Mouse (Mus musculus) kidney, postnatal 14 days (tissue): Measurements from ENCODE around the gene Lin37.

Experiments
- DNase-seq: peaks from one replicate; pipeline ENCODE4 v3.0.0; 2022; ENCODE audit warnings: mixed read lengths

Gene Lin37

DNA sequence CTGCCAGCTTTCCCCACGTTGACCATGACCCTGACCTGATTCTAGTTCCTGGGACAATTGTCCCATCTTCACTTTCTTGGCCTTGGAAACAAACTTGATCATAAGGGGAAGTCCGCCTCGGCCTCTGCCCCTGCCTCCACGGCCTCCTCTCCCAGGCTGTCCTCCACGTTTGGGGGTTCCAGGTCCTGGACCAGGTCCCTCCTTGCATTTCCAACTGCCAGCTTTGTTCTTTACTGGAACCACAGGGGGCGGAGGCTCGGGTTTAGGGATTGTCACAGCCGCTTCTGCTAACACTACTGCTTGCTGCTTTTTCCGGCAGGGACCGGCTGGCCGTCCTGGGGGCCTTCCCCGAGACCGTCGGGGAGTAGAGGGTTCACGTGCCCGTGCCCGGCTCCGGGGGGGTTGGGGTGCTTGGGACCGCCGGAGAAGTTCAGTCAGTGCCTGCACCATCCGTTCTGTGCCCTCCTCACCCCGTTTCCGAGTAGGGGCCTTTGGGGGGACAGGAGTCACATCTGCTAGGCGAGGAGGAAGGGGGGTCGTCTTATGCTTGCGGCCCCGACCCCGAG is 26.9 kb upstream of the Lin37 start:
- DNase-seq, result no peak

DNA sequence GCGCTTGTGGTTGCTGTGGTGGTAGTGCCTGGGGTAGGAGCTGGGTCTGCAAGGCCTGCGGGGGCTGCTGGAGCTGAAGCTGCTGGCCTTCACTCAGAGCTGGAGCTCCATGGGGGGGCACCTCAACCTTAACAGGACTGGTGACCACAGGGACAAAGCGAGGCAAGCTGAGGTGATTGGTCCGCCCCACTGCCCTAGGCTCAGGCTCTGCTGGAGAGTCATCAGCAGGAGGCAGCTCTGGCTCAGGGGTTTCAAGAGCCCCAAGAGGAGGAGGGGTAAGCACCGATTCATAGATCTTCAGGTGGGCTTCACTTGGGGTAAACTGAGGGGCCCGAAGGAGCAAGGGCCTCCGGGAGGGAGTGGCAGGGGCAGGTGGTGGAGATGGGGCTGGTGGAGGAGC is 25.5 kb upstream of the Lin37 start:
- DNase-seq, result no peak

DNA sequence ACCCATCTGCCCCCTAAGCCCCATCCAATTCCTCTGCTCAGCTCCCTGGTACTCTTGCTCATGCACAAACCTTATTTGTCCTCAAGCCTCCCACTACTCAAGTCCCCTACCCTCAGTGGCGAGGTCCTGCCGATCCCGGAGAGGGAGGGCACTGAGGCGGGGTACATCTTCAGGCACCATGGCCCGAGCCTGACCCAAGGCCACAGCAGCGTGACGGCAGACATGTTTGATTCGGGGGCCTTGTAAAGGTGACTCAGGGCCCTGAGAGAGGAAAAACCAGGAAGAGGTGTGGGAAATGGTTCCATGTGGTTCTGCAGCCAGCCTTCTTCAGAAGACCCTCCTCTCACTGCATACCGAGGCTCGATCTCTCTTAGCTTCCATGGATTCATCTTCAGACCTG is 24.7 kb upstream of the Lin37 start:
- no peak for DNase-seq

DNA sequence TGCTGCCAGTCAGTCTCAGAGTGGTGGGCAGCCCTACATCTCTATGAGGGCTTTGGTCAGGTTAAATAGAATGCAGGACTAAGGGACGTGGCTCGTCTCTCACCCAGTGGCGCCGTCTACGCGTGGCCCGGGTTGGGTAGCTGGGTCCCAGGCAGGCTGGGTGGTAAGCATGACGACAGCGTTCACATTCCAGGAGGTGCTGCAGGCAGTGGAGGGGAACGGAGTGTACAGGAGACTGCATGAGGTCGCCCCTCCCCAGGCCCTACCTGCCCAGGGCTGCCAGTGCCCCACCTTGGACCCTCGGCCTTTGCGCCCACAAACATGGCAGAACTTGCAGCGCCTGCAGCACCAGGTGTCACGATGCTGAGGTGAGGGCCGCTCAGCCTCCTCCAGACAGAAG is 21.9 kb upstream of the Lin37 start:
- DNase-seq, result no peak

DNA sequence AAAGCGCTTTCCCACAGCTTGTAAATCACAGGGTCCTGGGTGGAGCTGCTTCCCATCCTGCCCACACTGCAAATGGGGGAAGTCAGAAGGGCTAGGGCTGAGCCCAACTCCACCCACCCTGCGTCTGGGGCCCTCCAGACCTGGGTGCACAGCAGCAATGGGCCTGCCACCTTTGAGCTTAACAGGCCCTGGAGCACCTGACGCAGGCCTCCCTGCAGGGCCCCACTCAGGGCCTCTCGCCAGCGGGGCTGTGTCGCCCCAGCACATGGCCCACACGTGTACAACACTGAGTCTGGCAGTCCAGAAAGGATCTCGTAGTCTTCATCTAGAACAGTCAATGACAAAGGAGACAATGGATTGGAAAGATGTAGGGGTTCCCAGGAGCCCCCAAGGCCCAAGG is 20.3 kb upstream of the Lin37 start:
- no peak for DNase-seq

DNA sequence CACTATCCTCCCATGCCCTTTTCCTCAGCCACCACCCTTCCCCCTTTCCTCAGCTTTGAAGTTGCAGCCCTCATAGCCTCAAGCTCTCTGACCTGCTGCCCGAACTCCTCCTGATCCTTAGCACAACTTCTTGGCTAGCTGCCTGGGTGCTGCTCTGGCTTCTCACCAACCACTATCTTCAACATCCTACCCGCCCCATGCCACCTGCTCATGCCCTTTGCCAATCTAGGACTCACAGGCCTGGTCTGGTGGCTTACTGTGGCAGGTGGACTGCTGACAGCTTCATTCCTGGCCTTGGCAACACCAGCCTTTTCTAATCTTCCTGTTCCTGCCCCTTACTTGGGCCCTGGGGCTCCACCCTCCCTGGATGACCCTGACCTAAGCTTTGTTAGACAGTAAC is 13.3 kb upstream of the Lin37 start:
- DNase-seq, result peak; percentile 76

DNA sequence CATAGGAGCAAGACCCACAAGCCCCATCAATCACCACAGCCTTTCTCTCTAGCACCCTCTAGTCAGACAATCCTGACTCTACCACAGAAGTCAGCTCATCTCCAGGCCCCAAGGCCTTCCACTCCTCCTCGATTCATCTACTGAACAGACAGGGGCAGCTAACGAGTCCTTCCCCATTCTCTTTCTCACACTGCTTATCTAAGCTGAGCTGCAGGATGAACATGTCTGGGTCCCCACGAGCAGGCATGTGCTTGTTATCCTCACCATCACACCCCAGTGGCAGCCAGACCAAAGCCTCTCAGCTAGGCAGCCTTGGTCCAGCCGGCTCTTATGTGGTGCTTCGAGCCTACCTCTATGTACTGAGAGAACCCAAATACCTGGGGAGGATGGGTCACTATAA is 12.8 kb upstream of the Lin37 start:
- no peak for DNase-seq

DNA sequence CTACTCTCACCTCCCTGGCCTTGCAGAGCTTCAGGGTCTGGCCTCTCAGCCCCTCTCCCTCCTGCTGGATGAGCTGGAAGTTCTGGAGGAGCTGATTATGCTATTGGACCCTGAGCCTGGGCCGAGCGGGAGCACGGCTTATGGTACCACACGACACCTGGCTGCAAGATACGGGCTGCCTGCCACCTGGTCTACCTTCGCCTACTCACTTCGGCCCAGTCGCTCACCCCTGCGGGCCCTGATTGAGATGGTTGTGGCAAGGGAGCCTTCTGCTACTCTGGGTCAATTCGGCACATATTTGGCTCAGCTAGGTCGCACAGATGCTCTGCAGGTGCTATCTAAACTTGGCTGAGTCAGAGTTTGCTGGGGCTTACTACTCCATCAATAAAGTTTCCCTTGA is 7.9 kb upstream of the Lin37 start:
- DNase-seq, result no peak

DNA sequence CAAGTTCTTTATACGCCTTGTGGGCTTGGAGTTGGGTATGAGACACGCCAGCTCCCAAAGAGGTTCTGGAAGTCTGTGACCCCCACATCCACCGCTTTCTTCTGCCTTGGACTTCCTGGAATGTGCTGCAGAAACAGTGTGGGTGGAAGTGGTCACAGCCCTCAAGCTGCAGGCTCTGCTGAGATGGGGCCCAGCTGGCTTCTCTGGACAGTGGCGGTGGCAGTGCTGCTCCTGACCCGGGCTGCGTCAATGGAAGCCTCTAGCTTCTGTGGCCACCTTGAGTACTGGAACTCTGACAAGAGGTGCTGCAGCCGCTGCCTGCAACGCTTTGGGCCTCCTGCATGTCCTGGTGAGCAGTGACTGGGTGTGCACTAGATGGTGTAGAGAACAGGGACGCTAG is 6.4 kb upstream of the Lin37 start:
- peak; percentile 40 for DNase-seq

DNA sequence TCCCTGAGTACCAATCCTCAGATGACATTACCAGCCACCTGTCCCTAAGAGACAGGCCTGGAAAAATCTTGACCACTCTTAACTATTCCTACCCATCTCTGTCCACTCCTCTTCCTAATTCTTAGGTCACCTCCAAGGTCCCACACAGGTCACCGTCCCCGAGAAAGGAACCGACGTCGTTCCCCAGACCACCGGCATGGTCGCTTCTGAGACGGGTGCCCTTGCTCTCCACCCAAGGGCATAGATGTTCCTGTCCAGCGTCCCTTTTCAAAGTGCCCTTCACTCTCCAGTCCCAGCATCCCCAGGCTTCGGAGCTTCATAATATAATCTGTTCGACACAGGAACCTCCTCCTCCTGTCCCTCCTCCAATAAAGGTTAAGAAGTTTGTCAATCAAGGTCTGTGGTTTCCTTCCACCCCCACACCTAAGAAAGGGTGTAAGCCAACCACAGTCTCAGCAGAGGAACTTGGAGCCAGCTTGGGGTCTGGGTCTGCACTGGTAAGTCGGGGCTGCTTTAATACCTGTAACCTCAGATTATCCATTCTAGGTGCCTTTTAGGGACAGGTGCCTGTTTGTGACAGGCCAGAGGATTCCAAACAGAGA is 5.4 kb upstream of the Lin37 start, which contains the start of gene Igflr1:
Igflr1 (plus strand) TSS at position 458 of the 602 bp plus-strand sequence.
- DNase-seq, result no peak

DNA sequence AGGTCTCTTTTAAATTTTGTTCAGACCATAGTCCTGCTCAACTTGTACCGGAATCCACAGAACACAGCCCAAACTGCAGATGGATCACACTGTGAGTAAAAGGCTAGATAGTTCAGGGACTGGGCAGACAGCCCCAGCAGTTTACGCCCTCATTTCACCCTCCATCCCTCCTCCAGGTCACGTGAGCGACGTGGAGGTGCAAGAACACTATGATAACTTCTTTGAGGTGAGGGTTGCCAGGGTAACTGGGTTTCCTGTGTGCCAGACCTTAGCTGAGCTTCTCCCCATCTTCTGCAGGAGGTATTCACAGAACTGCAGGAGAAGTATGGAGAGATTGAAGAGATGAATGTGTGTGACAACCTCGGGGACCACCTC is 4.3 kb upstream of the Lin37 start:
- no peak for DNase-seq

DNA sequence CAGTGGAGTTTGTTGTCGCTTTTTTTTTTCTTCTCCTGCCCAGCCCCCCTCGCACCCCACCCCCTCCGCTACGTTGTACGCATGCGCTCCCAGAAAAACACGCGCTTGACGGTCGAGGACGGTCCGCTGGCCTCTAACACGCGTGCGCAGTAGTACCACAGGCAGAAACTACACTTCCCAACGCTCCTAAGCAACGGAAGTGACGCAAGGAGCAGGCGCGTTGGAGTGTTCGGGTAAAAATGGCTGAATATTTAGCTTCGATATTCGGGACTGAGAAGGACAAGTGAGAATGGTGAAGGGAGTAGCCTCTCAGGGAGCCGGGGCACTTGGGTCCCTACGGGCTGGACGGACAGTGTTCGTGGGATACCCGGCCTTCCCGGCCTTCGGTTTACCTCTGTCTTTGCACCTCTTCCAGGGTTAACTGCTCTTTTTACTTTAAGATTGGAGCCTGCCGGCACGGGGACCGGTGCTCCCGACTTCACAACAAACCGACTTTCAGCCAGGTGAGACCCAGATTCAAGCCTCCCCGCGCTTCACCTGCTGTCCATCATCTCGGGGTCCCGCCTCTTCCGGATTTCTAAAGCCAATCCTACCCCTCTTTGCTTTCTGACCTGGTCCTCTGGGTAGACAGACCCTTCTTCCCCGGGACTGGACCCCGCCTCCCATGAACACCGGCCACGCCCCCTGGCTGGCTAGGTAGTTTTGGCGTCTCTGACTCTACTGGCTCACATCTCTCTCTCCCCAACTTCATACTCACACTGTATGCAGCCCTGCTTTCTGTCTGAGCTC is 3.7 kb upstream of the Lin37 start, which contains the start of the genes U2af1l4, Gm49396 and Psenen:
U2af1l4 (plus strand) TSS at position 185 of the 789 bp plus-strand sequence.
Gm49396 (plus strand) TSS at position 228 of the 789 bp plus-strand sequence.
Psenen (minus strand) TSS at position 511 of the 789 bp plus-strand sequence.
- DNase-seq, result peak; percentile 98

DNA sequence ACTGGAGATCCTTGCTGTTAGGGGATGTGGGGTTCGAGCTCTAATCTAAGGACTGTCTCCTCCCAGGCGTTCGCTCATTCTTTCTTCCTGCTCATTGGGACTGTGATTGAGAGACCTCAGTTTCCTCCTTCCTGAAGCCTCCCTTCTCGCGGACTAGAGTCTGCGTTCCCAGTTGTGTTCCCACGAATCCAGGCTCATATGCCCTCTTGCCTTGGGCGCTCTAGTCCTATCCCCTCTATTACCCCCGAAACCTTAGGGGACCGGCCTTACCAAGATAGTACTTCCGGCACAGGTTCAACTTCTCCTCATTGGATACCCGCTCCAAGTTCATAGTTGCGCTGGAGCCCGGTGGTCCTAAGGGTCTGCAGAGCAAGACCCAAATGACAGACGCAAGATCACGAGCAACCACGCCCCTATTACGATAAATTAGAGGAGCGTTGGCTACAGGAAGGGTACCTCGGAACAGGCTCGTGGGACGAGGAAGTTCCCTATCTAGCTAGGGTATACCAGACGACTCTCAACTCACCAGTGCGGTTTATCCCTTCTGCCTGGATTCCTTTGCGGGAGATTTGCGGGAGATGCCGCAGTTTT is 3.0 kb upstream of the Lin37 start:
- no peak for DNase-seq

DNA sequence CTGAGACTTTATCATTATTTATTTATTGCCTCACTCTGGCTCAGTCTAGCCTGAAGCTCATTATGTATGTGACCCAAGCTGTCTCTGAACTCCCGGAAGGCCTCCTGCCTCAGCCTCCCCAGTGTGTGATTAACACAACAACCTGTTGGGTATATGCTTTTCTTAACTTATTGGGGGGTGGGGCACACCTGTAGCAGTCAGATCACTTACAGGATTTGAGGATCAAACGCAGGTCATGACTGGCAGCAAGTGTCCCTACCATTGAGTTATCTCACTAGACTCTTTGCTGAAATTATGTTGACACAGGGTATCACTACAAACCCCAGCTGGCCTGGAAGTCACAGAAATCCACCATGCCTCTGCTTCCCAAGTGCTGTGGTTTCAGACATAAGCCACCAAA is 658 bp upstream of the Lin37 start:
- no peak for DNase-seq

DNA sequence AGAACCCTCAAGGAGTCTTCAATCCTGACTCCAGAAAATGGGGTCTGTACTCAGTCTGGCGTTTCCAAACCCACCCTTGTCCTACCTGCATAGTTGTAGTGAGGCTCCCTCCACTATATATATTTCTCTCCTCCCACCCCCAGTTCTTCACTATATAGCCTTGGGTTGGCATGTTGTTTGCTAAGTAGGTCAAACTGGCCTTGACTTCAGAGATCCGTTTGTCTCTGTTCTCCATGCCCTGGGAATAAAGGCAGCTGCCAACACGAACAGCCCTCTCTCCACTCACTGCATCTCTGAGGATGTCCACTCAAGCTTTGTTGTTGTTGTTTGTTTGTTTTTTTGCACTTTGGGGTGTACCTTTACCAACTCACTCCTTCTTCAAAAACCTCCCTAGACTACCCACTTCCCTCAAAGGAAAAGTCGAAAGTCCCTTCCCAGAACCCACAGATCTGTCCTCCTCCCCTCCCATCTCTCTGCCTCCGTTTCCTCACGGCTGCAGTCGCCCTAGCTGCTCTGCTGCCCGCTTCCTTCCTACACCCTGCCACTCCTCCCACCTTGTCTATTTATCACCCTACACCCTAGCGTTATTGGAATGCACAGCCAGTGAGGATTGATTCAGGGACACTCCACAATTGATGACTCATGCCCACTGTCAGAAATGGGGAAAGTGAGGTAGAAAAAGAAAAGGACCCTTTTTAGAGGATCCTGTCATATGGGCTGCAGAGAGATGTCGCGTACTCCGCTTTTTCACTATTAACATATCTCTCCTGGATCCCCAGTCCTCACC is 789 bp downstream of the Lin37 start:
- no peak for DNase-seq

DNA sequence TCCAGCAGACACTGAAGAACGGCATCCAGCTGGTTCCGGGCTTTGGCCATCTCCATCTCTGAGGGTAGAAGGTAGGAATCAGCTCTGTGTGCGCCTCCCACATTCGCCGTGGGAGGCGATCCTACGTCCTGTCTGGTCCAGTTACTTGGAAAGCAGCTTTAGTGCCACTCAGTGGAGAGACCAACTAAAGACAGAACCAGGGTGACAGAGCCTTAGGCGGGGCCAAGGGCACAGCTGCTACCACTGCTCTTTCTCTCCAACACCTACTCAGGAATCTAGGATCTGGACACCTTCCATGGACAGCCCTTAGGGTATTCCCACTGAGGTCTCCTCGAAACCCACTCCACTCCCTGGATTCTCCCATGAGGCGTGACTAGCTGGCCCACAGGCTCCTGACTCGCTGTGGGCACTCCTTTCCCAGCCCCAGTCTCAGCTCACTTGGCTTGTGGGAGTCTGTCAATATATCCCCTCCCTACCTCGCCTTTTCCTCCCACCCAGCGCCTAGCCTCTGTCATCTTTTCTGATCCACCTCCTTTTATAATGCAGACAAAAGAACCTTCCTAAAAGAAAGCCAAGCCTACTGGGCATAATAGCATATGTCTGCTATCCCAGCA is 1.6 kb downstream of the Lin37 start:
- DNase-seq, result no peak

DNA sequence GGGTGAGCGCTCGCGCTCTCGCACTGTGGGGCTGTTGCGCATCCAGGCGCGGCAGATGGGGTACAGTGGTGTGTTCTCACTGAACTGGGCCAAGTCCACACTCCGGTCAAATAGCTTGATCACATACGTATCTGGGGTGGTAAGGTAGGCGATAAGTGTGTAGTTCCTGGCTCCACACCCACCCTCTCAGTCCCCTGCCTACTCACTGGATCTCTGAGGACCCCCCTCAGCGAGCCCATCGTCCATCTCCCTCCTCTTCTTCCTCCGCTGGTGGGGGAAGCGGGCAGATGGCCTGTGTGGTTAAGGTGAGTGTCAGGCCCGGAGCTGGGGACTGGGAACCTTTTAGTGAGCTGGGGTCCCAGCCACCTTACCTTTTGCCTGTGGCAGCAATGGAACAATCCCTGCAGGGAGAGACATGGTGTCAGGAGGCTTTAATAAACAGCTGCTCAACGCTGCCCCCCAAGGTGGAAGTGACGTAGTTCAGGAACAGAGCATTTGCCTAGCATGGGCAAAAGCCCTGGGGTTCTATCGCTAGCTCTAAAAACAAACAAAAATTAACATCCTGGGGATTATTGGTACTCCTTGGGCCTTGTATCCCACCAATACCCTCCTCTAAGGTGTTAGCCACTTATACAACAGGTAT is 2.6 kb downstream of the Lin37 start:
- no peak for DNase-seq

DNA sequence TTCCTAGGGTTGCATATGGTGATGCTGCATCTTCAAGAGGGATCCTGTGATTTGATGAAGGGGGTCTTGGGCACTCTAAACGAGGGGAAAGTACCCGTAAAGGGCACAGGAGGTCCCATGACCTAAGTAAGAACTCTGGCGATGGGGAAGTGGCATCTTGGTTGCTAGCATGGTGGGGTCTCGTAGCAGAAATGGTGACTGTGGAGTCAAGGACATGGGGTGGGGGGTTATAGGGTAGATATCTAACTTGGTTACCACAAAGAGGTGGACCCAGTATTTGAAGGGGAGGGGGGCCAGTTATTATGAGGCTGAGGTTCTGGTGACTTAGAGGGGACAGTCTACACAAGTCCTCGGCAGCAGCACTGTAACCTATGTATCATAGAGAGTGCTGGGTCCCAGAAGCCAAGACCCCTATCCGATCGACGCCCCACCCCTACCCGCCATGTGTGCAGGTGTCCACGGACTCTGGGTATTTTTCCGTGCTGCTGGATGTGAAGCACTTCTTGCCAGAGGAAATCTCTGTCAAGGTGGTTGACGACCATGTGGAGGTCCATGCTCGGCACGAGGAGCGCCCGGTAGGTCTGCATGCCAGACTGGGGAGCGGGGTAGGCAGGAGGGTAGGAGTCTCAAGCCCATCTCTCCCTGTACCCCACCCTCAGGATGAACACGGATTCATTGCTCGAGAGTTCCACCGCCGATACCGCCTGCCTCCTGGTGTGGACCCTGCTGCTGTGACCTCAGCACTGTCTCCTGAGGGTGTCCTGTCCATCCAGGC is 5.6 kb downstream of the Lin37 start:
- no peak for DNase-seq

DNA sequence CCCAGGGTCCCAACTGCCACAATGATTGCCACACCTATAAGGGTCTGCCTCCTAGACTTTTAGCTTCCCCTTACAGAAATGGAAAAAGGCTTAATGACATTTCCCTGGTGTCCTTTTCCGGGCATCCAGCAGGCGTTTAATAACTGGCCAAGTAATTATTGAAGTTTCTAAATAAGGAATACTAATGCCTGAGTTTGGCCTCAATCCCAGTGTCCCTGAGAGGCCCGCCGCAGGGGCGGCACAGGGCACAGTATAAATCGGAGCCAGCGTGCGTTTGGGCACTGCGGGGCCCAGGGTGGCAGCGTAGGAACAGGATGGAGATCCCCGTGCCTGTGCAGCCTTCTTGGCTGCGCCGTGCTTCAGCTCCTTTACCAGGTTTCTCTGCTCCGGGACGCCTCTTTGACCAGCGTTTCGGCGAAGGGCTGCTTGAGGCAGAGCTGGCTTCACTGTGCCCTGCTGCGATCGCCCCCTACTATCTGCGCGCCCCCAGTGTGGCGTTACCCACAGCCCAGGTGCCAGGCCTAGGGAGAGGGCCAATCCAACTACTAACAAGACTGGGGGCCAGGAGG is 6.5 kb downstream of the Lin37 start:
- peak; percentile 58 for DNase-seq

DNA sequence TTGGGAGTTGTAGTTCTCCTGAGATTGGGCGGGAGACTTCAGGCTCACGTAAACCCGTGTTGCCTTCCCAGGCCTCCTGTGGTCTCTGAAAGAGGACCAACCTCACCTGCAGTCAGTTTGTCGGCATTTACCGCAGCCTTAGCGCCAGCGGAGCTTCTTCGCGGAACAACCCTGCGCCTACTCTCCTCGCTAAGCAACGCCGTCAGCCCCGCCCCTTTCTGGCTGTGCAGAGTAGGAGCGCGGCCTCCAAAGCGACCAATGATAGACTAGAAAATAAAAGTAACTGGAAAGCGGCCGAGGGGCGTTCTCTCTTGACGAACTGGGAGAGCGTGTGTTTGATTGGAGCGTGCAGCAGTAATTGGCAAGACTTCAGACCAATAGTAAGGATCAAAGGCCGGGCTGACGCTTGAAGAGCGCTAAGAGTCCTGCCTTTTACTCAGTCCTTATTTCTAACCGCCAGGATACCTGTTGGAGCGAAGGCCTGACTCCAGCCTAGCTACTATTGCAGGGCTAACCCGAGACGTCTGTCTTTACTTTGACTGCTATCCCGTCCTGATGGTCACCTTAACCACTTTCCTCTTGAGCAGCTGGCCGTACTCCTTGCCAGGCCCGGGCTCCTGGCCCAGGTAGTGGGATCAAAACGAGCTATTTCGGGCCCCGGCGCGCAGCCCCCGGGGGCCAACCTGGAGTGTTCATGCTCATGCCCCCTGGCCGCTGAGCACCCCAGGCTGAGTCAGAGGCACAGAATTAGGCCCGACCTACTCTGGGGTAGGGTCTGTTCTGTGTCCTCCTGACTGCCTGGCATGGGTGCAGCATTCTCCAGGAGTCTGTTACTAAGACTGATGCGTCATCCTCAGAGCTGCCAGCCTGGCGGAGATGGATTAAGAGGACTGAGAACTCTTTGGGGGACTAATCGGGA is 7.3 kb downstream of the Lin37 start, which contains the start of the genes Hspb6 and Proser3:
Hspb6 (plus strand) TSS at position 77 of the 919 bp plus-strand sequence.
Proser3 (minus strand) TSS at position 198 of the 919 bp plus-strand sequence.
- DNase-seq, result peak; percentile 98
